Mouse (Mus musculus) MEL (cell line): Measurements from ENCODE around the gene Depdc5. TPM values are rescaled to one million over a fixed set of nuclear protein-coding genes. Genes with fewer than 3 reads are reported as not detected.

ENCODE experiments used
- DNase-seq: peaks from one replicate; pipeline ENCODE4 v3.0.0; 2011; ENCODE audit warnings: low read depth, low spot score
- H3K27ac ChIP-seq: 2 replicates; pipeline ENCODE4 v1.5.1; 2012; ENCODE audit warnings: low read depth, mild to moderate bottlenecking, control low read depth, low read length, moderate library complexity; ENCODE audit not compliant: control insufficient read depth
- H3K27me3 ChIP-seq, 2 experiments: fragments of 150-350 bp in 1 of 2; sonication (generic) in 1 of 2; 2 replicates each; pipeline ENCODE4 v1.6.1; 2012; ENCODE audit warnings: low read length in 2 of 2, mild to moderate bottlenecking in 2 of 2, improper control_type of control experiment in 1 of 2, moderate library complexity in 1 of 2; ENCODE audit not compliant: insufficient read depth in 2 of 2, control insufficient read depth in 1 of 2
- H3K36me3 ChIP-seq, 2 experiments: 2 replicates each; pipeline ENCODE4 v1.6.1; 2012 to 2014; ENCODE audit warnings: low read length in 2 of 2, improper control_type of control experiment in 1 of 2, inconsistent platforms in 1 of 2, mild to moderate bottlenecking in 1 of 2; ENCODE audit not compliant: insufficient read depth in 2 of 2, control insufficient read depth in 1 of 2
- H3K4me1 ChIP-seq, 2 experiments: fragments of 150-350 bp in 1 of 2; sonication (generic) in 1 of 2; 2 replicates each; pipeline ENCODE4 v1.6.1; 2012; ENCODE audit warnings: low read length in 2 of 2, improper control_type of control experiment in 1 of 2, mild to moderate bottlenecking in 1 of 2; ENCODE audit not compliant: insufficient read depth in 2 of 2, control insufficient read depth in 1 of 2
- H3K4me3 ChIP-seq, 2 experiments: fragments of 150-350 bp in 1 of 2; sonication (generic) in 1 of 2; 2 replicates each; pipeline ENCODE4 v1.5.1; 2012; ENCODE audit warnings: low read depth in 2 of 2, low read length in 2 of 2, mild to moderate bottlenecking in 2 of 2, moderate library complexity in 2 of 2, control low read depth in 1 of 2, improper control_type of control experiment in 1 of 2; ENCODE audit not compliant: control insufficient read depth in 1 of 2, insufficient read depth in 1 of 2
- H3K79me2 ChIP-seq: 2 replicates; pipeline ENCODE4 v1.6.1; 2012; ENCODE audit warnings: mild to moderate bottlenecking, low read length, moderate library complexity; ENCODE audit not compliant: control insufficient read depth, poor library complexity, insufficient read depth
- H3K9ac ChIP-seq: 2 replicates; pipeline ENCODE4 v1.6.1; 2012; ENCODE audit warnings: low read depth, mild to moderate bottlenecking, control low read depth, low read length, moderate library complexity; ENCODE audit not compliant: control insufficient read depth, poor library complexity, severe bottlenecking
- H3K9me3 ChIP-seq: fragments of 150-350 bp; sonication (generic); replicated peaks from 2 replicates; pipeline ENCODE4 v1.6.1; 2012; ENCODE audit warnings: mild to moderate bottlenecking, low read length, improper control_type of control experiment, moderate library complexity; ENCODE audit not compliant: insufficient read depth
- BHLHE40 ChIP-seq: IDR thresholded peaks from 2 replicates; pipeline ENCODE4 v1.6.1; 2012; ENCODE audit warnings: low read depth, mild to moderate bottlenecking, inconsistent platforms, low read length, improper control_type of control experiment, borderline replicate concordance
- CHD1 ChIP-seq: IDR thresholded peaks from 2 replicates; pipeline ENCODE4 v1.6.1; 2012; ENCODE audit warnings: low read depth, mild to moderate bottlenecking, inconsistent platforms, low read length, improper control_type of control experiment
- CTCF ChIP-seq, 3 experiments: IDR thresholded peaks in 2 of 3; conservative IDR thresholded peaks in 1 of 3; 2 replicates each; pipeline ENCODE4 v1.5.1; 2011 to 2012; ENCODE audit warnings: low read length in 3 of 3, low read depth in 2 of 3, mild to moderate bottlenecking in 2 of 3, improper control_type of control experiment in 1 of 3, inconsistent platforms in 1 of 3, mixed read lengths in 1 of 3, moderate library complexity in 1 of 3; ENCODE audit not compliant: control insufficient read depth in 1 of 3, insufficient read depth in 1 of 3, poor library complexity in 1 of 3, severe bottlenecking in 1 of 3
- E2F4 ChIP-seq: IDR thresholded peaks from 2 replicates; pipeline ENCODE4 v1.6.1; 2011; ENCODE audit warnings: low read depth, low read length, improper control_type of control experiment, borderline replicate concordance
- ELF1 ChIP-seq: IDR thresholded peaks from 2 replicates; pipeline ENCODE4 v1.6.1; 2014; ENCODE audit warnings: low read depth, mild to moderate bottlenecking, inconsistent platforms, low read length, improper control_type of control experiment, moderate library complexity
- EP300 ChIP-seq, 2 experiments: IDR thresholded peaks; 2 replicates each; pipeline ENCODE4 v1.6.1; 2011; ENCODE audit warnings: improper control_type of control experiment in 2 of 2, low read length in 2 of 2, low read depth in 1 of 2, mild to moderate bottlenecking in 1 of 2
- ETS1 ChIP-seq: IDR thresholded peaks from 2 replicates; pipeline ENCODE4 v1.6.1; 2012; ENCODE audit warnings: low read depth, mild to moderate bottlenecking, inconsistent platforms, low read length, improper control_type of control experiment, moderate library complexity
- HCFC1 ChIP-seq: IDR thresholded peaks from 2 replicates; pipeline ENCODE4 v1.6.1; 2012; ENCODE audit warnings: low read depth, mild to moderate bottlenecking, inconsistent platforms, low read length, improper control_type of control experiment, moderate library complexity
- MAFK ChIP-seq: IDR thresholded peaks from 2 replicates; pipeline ENCODE4 v1.6.1; 2011; ENCODE audit warnings: low read depth, mild to moderate bottlenecking, low read length, improper control_type of control experiment, borderline replicate concordance
- MEF2A ChIP-seq: IDR thresholded peaks from 2 replicates; pipeline ENCODE4 v1.6.1; 2014; ENCODE audit warnings: low read depth, mild to moderate bottlenecking, inconsistent platforms, low read length, improper control_type of control experiment; ENCODE audit not compliant: poor library complexity, insufficient replicate concordance, severe bottlenecking; ENCODE audit errors: extremely low read depth
- MYB ChIP-seq: IDR thresholded peaks from 2 replicates; pipeline ENCODE4 v1.6.1; 2011; ENCODE audit warnings: mild to moderate bottlenecking, low read depth, low read length, improper control_type of control experiment
- MYC ChIP-seq: IDR thresholded peaks from 2 replicates; pipeline ENCODE4 v1.6.1; 2011; ENCODE audit warnings: low read depth, mild to moderate bottlenecking, low read length, improper control_type of control experiment, moderate library complexity
- NELFE ChIP-seq: IDR thresholded peaks from 2 replicates; pipeline ENCODE4 v1.6.1; 2011; ENCODE audit warnings: low read depth, low read length, improper control_type of control experiment
- NRF1 ChIP-seq: IDR thresholded peaks from 2 replicates; pipeline ENCODE4 v1.6.1; 2014; ENCODE audit warnings: low read depth, mild to moderate bottlenecking, inconsistent platforms, low read length, improper control_type of control experiment, moderate library complexity; ENCODE audit not compliant: poor library complexity, insufficient read depth, severe bottlenecking
- POLR2A ChIP-seq, 2 experiments: IDR thresholded peaks; 2 replicates each; pipeline ENCODE4 v1.6.1; 2011 to 2012; ENCODE audit warnings: low read length in 2 of 2, mild to moderate bottlenecking in 2 of 2, control low read depth in 1 of 2, improper control_type of control experiment in 1 of 2, low read depth in 1 of 2, moderate library complexity in 1 of 2; ENCODE audit not compliant: control insufficient read depth in 1 of 2, insufficient read depth in 1 of 2, poor library complexity in 1 of 2
- RCOR1 ChIP-seq: IDR thresholded peaks from 2 replicates; pipeline ENCODE4 v1.6.1; 2012; ENCODE audit warnings: low read depth, mild to moderate bottlenecking, inconsistent platforms, low read length, improper control_type of control experiment
- SIN3A ChIP-seq: IDR thresholded peaks from 2 replicates; pipeline ENCODE4 v1.6.1; 2012; ENCODE audit warnings: low read length, improper control_type of control experiment, inconsistent platforms
- SMC3 ChIP-seq: IDR thresholded peaks from 2 replicates; pipeline ENCODE4 v1.6.1; 2011; ENCODE audit warnings: low read depth, low read length, improper control_type of control experiment
- TBP ChIP-seq: IDR thresholded peaks from 2 replicates; pipeline ENCODE4 v1.8.0; 2011; ENCODE audit warnings: low read depth, low read length, improper control_type of control experiment
- TCF12 ChIP-seq: IDR thresholded peaks from 2 replicates; pipeline ENCODE4 v1.6.1; 2014; ENCODE audit warnings: low read depth, mild to moderate bottlenecking, inconsistent platforms, low read length, improper control_type of control experiment, moderate library complexity
- USF1 ChIP-seq: IDR thresholded peaks from 2 replicates; pipeline ENCODE4 v1.6.1; 2014; ENCODE audit warnings: low read depth, mild to moderate bottlenecking, inconsistent platforms, low read length, improper control_type of control experiment, moderate library complexity
- USF2 ChIP-seq, 2 experiments: IDR thresholded peaks; 2 replicates each; pipeline ENCODE4 v1.6.1; 2011 to 2012; ENCODE audit warnings: improper control_type of control experiment in 2 of 2, low read length in 2 of 2, borderline replicate concordance in 1 of 2, inconsistent platforms in 1 of 2, low read depth in 1 of 2, mild to moderate bottlenecking in 1 of 2; ENCODE audit not compliant: insufficient read depth in 1 of 2
- ZMIZ1 ChIP-seq: IDR thresholded peaks from 2 replicates; pipeline ENCODE4 v1.6.1; 2012; ENCODE audit warnings: low read depth, mild to moderate bottlenecking, inconsistent platforms, low read length, improper control_type of control experiment, moderate library complexity
- polyA plus RNA-seq, 2 experiments: library from polyadenylated mRNA; stranded (reverse) in 1 of 2; unstranded in 1 of 2; fragments of >175 nt in 1 of 2; fragments of >200 nt in 1 of 2; gene quantifications; 2 replicates each; pipeline versions ENCODE4 v1.2.1 to v1.2.4; 2012; ENCODE audit warnings: low replicate concordance in 2 of 2, low read depth in 1 of 2; ENCODE audit not compliant: insufficient read length in 2 of 2, insufficient read depth in 1 of 2, missing spikeins in 1 of 2
- total RNA-seq: library from RNA; depleted of rRNA; stranded (reverse); fragments of 300-350 nt; gene quantifications from 2 replicates; pipeline ENCODE4 v1.2.3, GENCODE M21; 2012

Depdc5 gene
- total and polyA plus RNA-seq, 3 experiments = 20.3 to 23.9 TPM; not detected in 1

DNA sequence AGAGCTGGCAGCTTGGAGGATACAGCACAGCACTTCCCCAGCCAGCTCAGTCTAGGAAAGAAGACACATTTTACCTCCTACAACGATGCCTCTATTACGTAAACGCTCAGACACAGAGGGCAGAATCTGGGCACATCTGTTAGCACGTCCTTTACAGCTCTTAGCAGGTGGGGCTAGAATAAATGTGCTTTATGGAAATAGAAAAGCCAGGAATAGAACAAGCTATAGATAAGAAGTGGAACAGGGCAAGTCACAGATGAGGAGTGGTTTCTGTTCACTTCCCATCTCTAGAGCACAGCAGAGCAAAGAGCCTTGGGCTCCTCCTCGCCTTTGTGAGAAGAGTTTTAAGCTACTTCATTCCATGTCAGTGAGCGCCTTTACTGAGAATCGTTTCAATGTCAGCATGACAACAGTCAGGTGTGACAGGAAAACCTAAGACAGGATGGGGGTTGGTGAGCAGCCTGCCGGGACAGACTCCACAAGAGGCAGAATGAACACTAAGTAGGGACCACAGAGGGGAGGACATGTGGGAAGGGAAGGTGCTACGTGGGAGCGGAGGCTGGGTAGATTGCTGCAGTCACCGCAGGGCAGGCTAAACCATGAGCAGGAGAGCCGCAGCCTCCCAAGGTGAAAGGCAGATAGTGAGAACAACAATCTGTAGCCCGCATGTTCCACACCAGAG is 126.6 kb downstream of the Depdc5 start:
- Histone ChIP-seq H3K9ac (no peak overlapping the region), H3K36me3 (peaks cover 0 to 3% of the 10 kb centered on the region in 2 experiments; a peak in 2 of 4 replicates), H3K79me2 (no peaks in the 10 kb centered on the region), H3K4me1 (peaks cover 0 to 2% of the 10 kb centered on the region in 2 experiments; a peak in 1 of 4 replicates), H3K4me3 (no peak overlapping the region), H3K9me3 (no peaks in the 10 kb centered on the region), H3K27me3 (no peaks in the 10 kb centered on the region), H3K27ac (no peak overlapping the region)
- DNase-seq = no peak
- TF ChIP-seq EP300 (IDR thresholded peaks at IDR 0.05; ENCODE audit: low read depth in 1 of 2, low read length in 2 of 2) (no peak), HCFC1 (no peak), MEF2A (no peak), TBP (no peak), TCF12 (no peak), MAFK (no peak), ETS1 (no peak), SMC3 (no peak), CHD1 (no peak), USF1 (no peak), CTCF (IDR thresholded peaks at IDR 0.05 in 2 of 3, conservative IDR thresholded peaks at IDR 0.05 in 1 of 3; ENCODE audit: control insufficient read depth in 1 of 3, insufficient read depth in 1 of 3, low read depth in 2 of 3, low read length in 3 of 3, poor library complexity in 1 of 3, severe bottlenecking in 1 of 3) (no peak), SIN3A (no peak), BHLHE40 (no peak), MYB (no peak), NELFE (no peak), RCOR1 (no peak), E2F4 (no peak), ZMIZ1 (no peak), POLR2A (IDR thresholded peaks at IDR 0.05; ENCODE audit: control insufficient read depth in 1 of 2, insufficient read depth in 1 of 2, low read depth in 1 of 2, low read length in 2 of 2, poor library complexity in 1 of 2) (no peak), ELF1 (no peak)

DNA sequence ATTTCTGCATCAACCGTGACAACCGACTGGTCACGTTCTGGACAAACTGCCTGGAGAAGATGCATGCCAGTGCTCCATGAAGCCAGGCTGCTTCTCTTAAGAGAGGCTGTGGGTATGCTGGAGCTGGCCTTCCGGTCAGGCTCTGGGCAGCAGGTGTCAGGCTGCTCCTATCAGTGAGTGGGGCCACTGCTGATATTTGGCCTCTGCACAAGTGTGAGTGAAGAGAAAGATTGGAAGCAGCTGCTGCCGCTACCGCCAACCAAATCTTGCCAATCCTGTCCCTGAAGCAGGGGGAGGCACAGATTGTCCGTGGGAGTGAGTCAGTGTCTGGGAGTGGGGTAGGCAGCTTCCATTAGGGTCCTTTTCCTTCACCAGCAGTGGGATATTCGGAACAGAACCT is 127.7 kb downstream of the Depdc5 start:
- H3K4me3 ChIP-seq = no peak overlapping the region
- peaks cover 0 to 3% of the 10 kb centered on the region in 2 experiments; a peak in 2 of 4 replicates for H3K36me3 ChIP-seq
- H3K4me1 ChIP-seq = peaks cover 0 to 2% of the 10 kb centered on the region in 2 experiments; a peak in 1 of 4 replicates
- H3K9me3 ChIP-seq = no peaks in the 10 kb centered on the region
- TF ChIP-seq MYC (no peak), NRF1 (no peak), TCF12 (no peak), E2F4 (no peak), USF2 (IDR thresholded peaks at IDR 0.05; ENCODE audit: borderline replicate concordance in 1 of 2, insufficient read depth in 1 of 2, low read depth in 1 of 2, low read length in 2 of 2) (no peak)
- no peak overlapping the region for H3K9ac ChIP-seq
- no peak for DNase-seq
- no peaks in the 10 kb centered on the region for H3K27me3 ChIP-seq
- H3K27ac ChIP-seq = no peak overlapping the region
- no peaks in the 10 kb centered on the region for H3K79me2 ChIP-seq
